Mouse (Mus musculus): ENCODE measurements around the gene Zbtb9. TPM values are rescaled to one million over a fixed set of nuclear protein-coding genes. Genes with fewer than 3 reads are reported as not detected.

Zbtb9 gene
- polyA plus RNA-seq, 1 experiment from 2014 or later, result 6.3 TPM

- Histone ChIP-seq H3K9ac (0 out of 2 replicates have a peak overlapping the region, but pooled peaks have one; percentile 28), H3K27ac (no peak overlapping the region), H3K4me3 (replicated peaks) (no peak overlapping the region), H3K4me1 (replicated peaks) (peaks cover 46% of the 10 kb centered on the region), H3K36me3 (peaks cover 9% of the 10 kb centered on the region), H3K27me3 (no peaks in the 10 kb centered on the region), H3K4me2 (0 out of 2 replicates have a peak overlapping the region, but pooled peaks have one; percentile 87), H3K9me3 (replicated peaks) (no peaks in the 10 kb centered on the region)
- ATAC-seq (ENCODE audit: low read depth) (no peak), DNase-seq (no peak)
- WGBS (ENCODE audit: insufficient replicate concordance), result 73% methylated on average over 14 of the region's 14 CpGs
Observed at GRCm38 (mm10) chr17:27029431-27029830, 56.5 kb downstream of the Zbtb9 start.

- ATAC-seq (ENCODE audit: low read depth), result no peak
- Histone ChIP-seq H3K4me1 (replicated peaks) (peaks cover 47% of the 10 kb centered on the region), H3K4me2 (no peak overlapping the region), H3K36me3 (no peaks in the 10 kb centered on the region), H3K27ac (no peak overlapping the region), H3K27me3 (0 out of 2 replicates have a peak, but pooled peaks cover 3% of the 10 kb centered on the region), H3K9me3 (replicated peaks) (no peaks in the 10 kb centered on the region), H3K4me3 (replicated peaks) (no peak overlapping the region), H3K9ac (no peak overlapping the region)
- no peak for DNase-seq
- WGBS (ENCODE audit: insufficient replicate concordance), result 76% methylated on average over 4 of the region's 4 CpGs
Observed at GRCm38 (mm10) chr17:27030896-27031295, 57.9 kb downstream of the Zbtb9 start.

GRCm38 (mm10) chr17:27032328-27032727, 59.4 kb downstream of the Zbtb9 start:
- WGBS (ENCODE audit: insufficient replicate concordance), result 46% methylated on average over 7 of the region's 7 CpGs
- H3K9ac ChIP-seq, result no peak overlapping the region

GRCm38 (mm10) chr17:27032869-27033268, 59.9 kb downstream of the Zbtb9 start:
- DNase-seq, result peak; percentile 53
- peaks cover 33% of the 10 kb centered on the region for H3K4me1 ChIP-seq (replicated peaks)
- H3K36me3 ChIP-seq, result no peaks in the 10 kb centered on the region
- H3K9ac ChIP-seq, result no peak overlapping the region
- no peak overlapping the region for H3K4me3 ChIP-seq (replicated peaks)
- under 1% methylated on average over 14 of the region's 14 CpGs for WGBS (ENCODE audit: insufficient replicate concordance)
- H3K9me3 ChIP-seq (replicated peaks), result no peaks in the 10 kb centered on the region
- ATAC-seq (ENCODE audit: low read depth), result no peak
- H3K4me2 ChIP-seq, result peak overlapping the region; percentile 28; the same call in 1 of the 2 replicates
- H3K27me3 ChIP-seq, result peaks cover 11% of the 10 kb centered on the region; the same call in 1 of the 2 replicates
- no peak overlapping the region for H3K27ac ChIP-seq

More at GRCm38 (mm10) chr17:27032328-27032727, 59.4 kb downstream of the Zbtb9 start:
- no peak for DNase-seq
- no peak overlapping the region for H3K4me3 ChIP-seq (replicated peaks)
- peaks cover 38% of the 10 kb centered on the region for H3K4me1 ChIP-seq (replicated peaks)
- H3K36me3 ChIP-seq, result no peaks in the 10 kb centered on the region
- H3K9me3 ChIP-seq (replicated peaks), result no peaks in the 10 kb centered on the region
- 0 out of 2 replicates have a peak overlapping the region, but pooled peaks have one; percentile 28 for H3K4me2 ChIP-seq
- H3K27ac ChIP-seq, result no peak overlapping the region
- no peak for ATAC-seq (ENCODE audit: low read depth)
- H3K27me3 ChIP-seq, result peaks cover 11% of the 10 kb centered on the region; the same call in 1 of the 2 replicates

GRCm38 (mm10) chr17:27036465-27036864, 63.5 kb downstream of the Zbtb9 start:
- H3K36me3 ChIP-seq, result no peaks in the 10 kb centered on the region
- ATAC-seq (ENCODE audit: low read depth) (no peak), DNase-seq (no peak)
- H3K4me1 ChIP-seq (replicated peaks), result peaks cover 34% of the 10 kb centered on the region
- peaks cover 11% of the 10 kb centered on the region; the same call in 1 of the 2 replicates for H3K27me3 ChIP-seq
- no peak overlapping the region for H3K4me2 ChIP-seq
- no peak overlapping the region for H3K9ac ChIP-seq
- WGBS (ENCODE audit: insufficient replicate concordance), result 41% methylated on average over 7 of the region's 7 CpGs
- H3K9me3 ChIP-seq (replicated peaks), result no peaks in the 10 kb centered on the region
- H3K4me3 ChIP-seq (replicated peaks), result no peak overlapping the region
- H3K27ac ChIP-seq, result no peak overlapping the region

- H3K9ac ChIP-seq, result no peak overlapping the region
- H3K36me3 ChIP-seq, result no peaks in the 10 kb centered on the region
- no peak for DNase-seq
- 42% methylated on average over 17 of the region's 18 CpGs for WGBS (ENCODE audit: insufficient replicate concordance)
- no peak overlapping the region for H3K27ac ChIP-seq
- H3K4me3 ChIP-seq (replicated peaks), result no peak overlapping the region
- ATAC-seq (ENCODE audit: low read depth), result no peak
- H3K27me3 ChIP-seq, result peaks cover 11% of the 10 kb centered on the region; the same call in 1 of the 2 replicates
- no peak overlapping the region for H3K4me2 ChIP-seq
- H3K9me3 ChIP-seq (replicated peaks), result no peaks in the 10 kb centered on the region
- peaks cover 33% of the 10 kb centered on the region for H3K4me1 ChIP-seq (replicated peaks)
Observed at GRCm38 (mm10) chr17:27038335-27039050, 65.5 kb downstream of the Zbtb9 start.

GRCm38 (mm10) chr17:27039432-27040102, 66.6 kb downstream of the Zbtb9 start:
- Histone ChIP-seq H3K36me3 (no peaks in the 10 kb centered on the region), H3K4me3 (replicated peaks) (no peak overlapping the region), H3K4me2 (no peak overlapping the region), H3K27me3 (peaks cover 11% of the 10 kb centered on the region; the same call in 1 of the 2 replicates), H3K4me1 (replicated peaks) (peaks cover 33% of the 10 kb centered on the region), H3K9me3 (replicated peaks) (no peaks in the 10 kb centered on the region), H3K27ac (no peak overlapping the region), H3K9ac (no peak overlapping the region)
- DNase-seq (no peak), ATAC-seq (ENCODE audit: low read depth) (no peak)
- 57% methylated on average over 10 of the region's 10 CpGs for WGBS (ENCODE audit: insufficient replicate concordance)

GRCm38 (mm10) chr17:27040304-27041045, 67.5 kb downstream of the Zbtb9 start:
- 36% methylated on average over 20 of the region's 20 CpGs for WGBS (ENCODE audit: insufficient replicate concordance)
- peaks cover 11% of the 10 kb centered on the region; the same call in 1 of the 2 replicates for H3K27me3 ChIP-seq
- no peak overlapping the region for H3K9ac ChIP-seq
- no peak overlapping the region for H3K27ac ChIP-seq
- H3K4me1 ChIP-seq (replicated peaks), result peaks cover 27% of the 10 kb centered on the region
- H3K36me3 ChIP-seq, result no peaks in the 10 kb centered on the region
- ATAC-seq (ENCODE audit: low read depth), result no peak
- no peak for DNase-seq
- H3K9me3 ChIP-seq (replicated peaks), result no peaks in the 10 kb centered on the region
- H3K4me3 ChIP-seq (replicated peaks), result no peak overlapping the region
- H3K4me2 ChIP-seq, result peak overlapping the region; percentile 23; the same call in 1 of the 2 replicates

- no peaks in the 10 kb centered on the region for H3K36me3 ChIP-seq
- H3K27ac ChIP-seq, result no peak overlapping the region
- ATAC-seq (ENCODE audit: low read depth), result no peak
- H3K4me2 ChIP-seq, result no peak overlapping the region
- H3K27me3 ChIP-seq, result peaks cover 6% of the 10 kb centered on the region; the same call in 1 of the 2 replicates
- no peak for DNase-seq
- H3K9ac ChIP-seq, result no peak overlapping the region
- WGBS (ENCODE audit: insufficient replicate concordance), result 64% methylated on average over 10 of the region's 13 CpGs
- H3K4me1 ChIP-seq (replicated peaks), result peaks cover 23% of the 10 kb centered on the region
- H3K9me3 ChIP-seq (replicated peaks), result no peaks in the 10 kb centered on the region
- H3K4me3 ChIP-seq (replicated peaks), result no peak overlapping the region
Observed at GRCm38 (mm10) chr17:27041046-27041786, 68.2 kb downstream of the Zbtb9 start.

GRCm38 (mm10) chr17:27041787-27042055, 68.8 kb downstream of the Zbtb9 start:
- Histone ChIP-seq H3K4me1 (replicated peaks) (peaks cover 23% of the 10 kb centered on the region), H3K27ac (no peak overlapping the region), H3K4me2 (no peak overlapping the region), H3K9ac (no peak overlapping the region), H3K4me3 (replicated peaks) (no peak overlapping the region), H3K27me3 (peaks cover under 1% of the 10 kb centered on the region; the same call in 1 of the 2 replicates), H3K36me3 (no peaks in the 10 kb centered on the region), H3K9me3 (replicated peaks) (no peaks in the 10 kb centered on the region)
- DNase-seq, result no peak
- WGBS (ENCODE audit: insufficient replicate concordance), result 64% methylated on average over 2 of the region's 2 CpGs
- no peak for ATAC-seq (ENCODE audit: low read depth)

Data from liver, embryonic 13.5 days (tissue).